Mouse (Mus musculus) ES-E14 (cell line): ENCODE data around the gene Gm5737. TPM values are rescaled to one million over a fixed set of nuclear protein-coding genes. Genes with fewer than 3 reads are reported as not detected.

Experiments used
- DNase-seq: peaks from one replicate; pipeline ENCODE4 v3.0.0-alpha.2; 2013; ENCODE audit warnings: low read depth, low spot score
- H3K27ac ChIP-seq: 2 replicates; pipeline ENCODE4 v1.5.1; 2012; ENCODE audit warnings: low read depth, mild to moderate bottlenecking, low read length, moderate library complexity, mixed read lengths; ENCODE audit not compliant: poor library complexity, insufficient read depth, severe bottlenecking
- H3K36me3 ChIP-seq: 2 replicates; pipeline ENCODE4 v1.6.1; 2012; ENCODE audit warnings: mild to moderate bottlenecking, low read length, moderate library complexity, mixed read lengths; ENCODE audit not compliant: control insufficient read depth, poor library complexity, insufficient read depth, severe bottlenecking
- H3K4me1 ChIP-seq, 2 experiments: fragments of 150-350 bp in 1 of 2; sonication (generic) in 1 of 2; 2 replicates each; pipeline ENCODE4 v1.6.1; 2012; ENCODE audit warnings: low read length in 2 of 2, mild to moderate bottlenecking in 1 of 2, mixed read lengths in 1 of 2; ENCODE audit not compliant: control insufficient read depth in 2 of 2, insufficient read depth in 2 of 2, poor library complexity in 1 of 2
- H3K4me3 ChIP-seq, 2 experiments: fragments of 150-350 bp in 1 of 2; sonication (generic) in 1 of 2; 2 replicates each; pipeline ENCODE4 v1.5.1; 2012; ENCODE audit warnings: low read length in 2 of 2, low read depth in 1 of 2, mild to moderate bottlenecking in 1 of 2, mixed read lengths in 1 of 2; ENCODE audit not compliant: insufficient read depth in 1 of 2, poor library complexity in 1 of 2, severe bottlenecking in 1 of 2
- H3K9ac ChIP-seq: 2 replicates; pipeline ENCODE4 v1.6.1; 2012; ENCODE audit warnings: low read depth, mild to moderate bottlenecking, low read length, mixed read lengths; ENCODE audit not compliant: poor library complexity, insufficient read depth, severe bottlenecking
- H3K9me3 ChIP-seq: fragments of 150-350 bp; sonication (generic); 2 replicates; pipeline ENCODE4 v1.6.1; 2012; ENCODE audit warnings: low read depth, mild to moderate bottlenecking, low read length; ENCODE audit not compliant: control insufficient read depth, insufficient read depth
- CHD2 ChIP-seq: IDR thresholded peaks from 2 replicates; pipeline ENCODE4 v1.6.1; 2014; ENCODE audit warnings: mild to moderate bottlenecking, low read depth, low read length, inconsistent platforms
- HCFC1 ChIP-seq: IDR thresholded peaks from 2 replicates; pipeline ENCODE4 v1.6.1; 2012; ENCODE audit warnings: low read length, inconsistent platforms, borderline replicate concordance; ENCODE audit not compliant: insufficient read depth
- MAFK ChIP-seq: IDR thresholded peaks from 2 replicates; pipeline ENCODE4 v1.6.1; 2014; ENCODE audit warnings: mild to moderate bottlenecking, low read depth, low read length, inconsistent platforms; ENCODE audit not compliant: insufficient read depth
- ZC3H11A ChIP-seq: IDR thresholded peaks from 2 replicates; pipeline ENCODE4 v1.6.1; 2012; ENCODE audit warnings: low read depth, mild to moderate bottlenecking, inconsistent platforms, low read length, borderline replicate concordance
- ZNF384 ChIP-seq: IDR thresholded peaks from 2 replicates; pipeline ENCODE4 v1.6.1; 2012; ENCODE audit warnings: low read depth, low read length, inconsistent platforms
- in situ Hi-C, 2 experiments: fragments of 600-800 bp; cut with MboI; formaldehyde crosslinking; loops; one replicate each; pipeline ENCODE4 v1.15.1; 2025; ENCODE audit warnings: low sequenced_read_pairs in 2 of 2, inconsistent platforms in 1 of 2; ENCODE audit not compliant: unreplicated experiment in 2 of 2
- total RNA-seq: library from RNA; depleted of rRNA; stranded (reverse); fragments of 300-350 nt; gene quantifications from 2 replicates; pipeline ENCODE4 v1.2.3, GENCODE M21; 2012

Gene Gm5737
- total RNA-seq, 1 experiment, result not detected

- Histone ChIP-seq H3K36me3 (no peaks in the 10 kb centered on the region), H3K4me3 (peak overlapping the region; percentile 74 to 79), H3K27ac (no peak overlapping the region), H3K4me1 (peaks cover 6 to 8% of the 10 kb centered on the region in 2 experiments; a peak in 3 of 4 replicates), H3K9me3 (no peaks in the 10 kb centered on the region), H3K9ac (peak overlapping the region; percentile 66; the same call in 1 of the 2 replicates)
- no peak for TF ChIP-seq MAFK
- TF ChIP-seq ZC3H11A, result no peak
- TF ChIP-seq HCFC1, result no peak
- no peak for TF ChIP-seq CHD2
- no peak for TF ChIP-seq ZNF384
- in situ Hi-C loops, result loop anchor here (5.0 to 10.0 kb wide), 2 partner anchors 68 to 71 kb away; partner anchors contain the start of gene Polr3e (in 1 of the 2)
- no peak for DNase-seq
Measured at GRCm38 (mm10) chr7:120843852-120844435, 31.8 kb downstream of the Gm5737 start.

- TF ChIP-seq ZC3H11A (no peak), MAFK (no peak), CHD2 (no peak), HCFC1 (no peak), ZNF384 (no peak)
- Histone ChIP-seq H3K9ac (no peak overlapping the region), H3K9me3 (no peaks in the 10 kb centered on the region), H3K36me3 (no peaks in the 10 kb centered on the region), H3K4me1 (peaks cover 6 to 8% of the 10 kb centered on the region in 2 experiments; a peak in 3 of 4 replicates), H3K4me3 (peak overlapping the region; percentile 74 to 79; a peak in 3 of 4 replicates), H3K27ac (no peak overlapping the region)
- no peak for DNase-seq
- in situ Hi-C loops, result loop anchor here (5.0 to 10.0 kb wide), 2 partner anchors 68 to 70 kb away; partner anchors contain the start of gene Polr3e (in 1 of the 2)
Measured at GRCm38 (mm10) chr7:120844689-120845088, 32.5 kb downstream of the Gm5737 start.

- in situ Hi-C loops, result loop anchor here in 1 of 2 experiments (10.0 kb wide), 1 partner anchor 66 kb away; the partner anchor contains the start of gene Polr3e
- no peak for DNase-seq
- Histone ChIP-seq H3K27ac (no peak overlapping the region), H3K9me3 (no peaks in the 10 kb centered on the region), H3K4me1 (peaks cover 6 to 7% of the 10 kb centered on the region in 2 experiments; a peak in 3 of 4 replicates), H3K9ac (no peak overlapping the region), H3K36me3 (no peaks in the 10 kb centered on the region), H3K4me3 (no peak overlapping the region)
- no peak for TF ChIP-seq ZNF384
Measured at GRCm38 (mm10) chr7:120848831-120849512, 36.8 kb downstream of the Gm5737 start.

GRCm38 (mm10) chr7:120850165-120850564 is 38.0 kb downstream of the Gm5737 start:
- no peak overlapping the region for H3K4me3 ChIP-seq
- H3K27ac ChIP-seq, result no peak overlapping the region
- peaks cover 2 to 3% of the 10 kb centered on the region in 2 experiments; a peak in 3 of 4 replicates for H3K4me1 ChIP-seq
- DNase-seq, result no peak
- H3K9ac ChIP-seq, result no peak overlapping the region
- TF ChIP-seq CHD2, result no peak
- no peak for TF ChIP-seq ZC3H11A
- TF ChIP-seq MAFK, result no peak
- TF ChIP-seq ZNF384, result no peak
- no peak for TF ChIP-seq HCFC1
- no peaks in the 10 kb centered on the region for H3K36me3 ChIP-seq
- no peaks in the 10 kb centered on the region for H3K9me3 ChIP-seq
- in situ Hi-C loops, result no loop called here
